ENCODE assay signal across 11 mouse cellular contexts in the genomic region with DNA sequence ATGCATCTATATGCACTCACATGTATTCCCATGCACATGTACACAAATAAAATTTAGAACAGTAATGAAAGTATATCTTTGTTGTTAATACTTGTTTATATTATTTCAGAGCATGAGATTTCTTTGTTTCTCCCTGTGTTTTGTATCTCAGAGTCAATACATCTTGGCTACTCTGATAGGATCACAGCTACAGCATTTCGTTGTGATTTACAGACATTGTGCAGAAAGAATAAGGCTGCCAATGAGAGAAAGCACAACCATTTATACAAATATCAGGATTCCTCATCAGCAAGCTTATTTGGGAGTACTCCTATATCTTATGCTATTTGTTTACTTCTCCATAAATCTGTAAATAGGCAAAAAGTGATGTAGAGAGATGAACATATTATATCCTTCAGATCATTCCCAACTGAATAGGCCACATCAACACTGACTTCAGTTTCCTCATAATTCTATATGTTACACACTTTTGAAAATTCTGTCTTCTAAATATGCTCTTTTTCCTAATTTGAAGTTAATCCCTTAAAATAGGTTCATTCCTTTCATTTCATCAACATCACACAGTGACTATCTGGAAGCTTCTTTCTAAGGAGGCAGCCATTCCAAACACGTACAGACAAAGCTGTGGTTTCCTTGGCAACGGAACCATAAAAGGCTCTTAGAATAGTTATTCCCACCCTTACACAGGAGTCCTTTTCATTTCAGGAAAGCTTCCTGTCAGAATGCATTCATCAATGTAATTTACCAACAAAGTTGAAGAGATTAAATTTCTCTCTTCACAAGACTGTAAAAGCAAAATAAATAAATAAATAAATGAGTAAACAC.
DNase-seq lines count a peak whose midpoint lies in the region; ATAC-seq and TF ChIP-seq lines count a peak whose summit lies in the region.
"Had no signal": no experiment of that assay in that cellular context is flagged by ENCODE, and none has a peak within 500 bp of the region (broad histone marks: within the 10 kb centered on the region; RNA-seq: fewer than 3 reads in every experiment).

No protein-coding gene starts in this region.

- no peaks in the 10 kb centered on the region for H3K27me3 ChIP-seq in hindbrain, embryonic 12.5 days
- H3K27me3 ChIP-seq in midbrain, postnatal 0 days (ENCODE audit: insufficient read depth, low read length) = no peaks in the 10 kb centered on the region
- H3K27me3 ChIP-seq in kidney, embryonic 16.5 days (ENCODE audit: insufficient read depth, low read length) = no peaks in the 10 kb centered on the region
- H3K27me3 ChIP-seq: limb, embryonic 15.5 days; megakaryocyte, embryonic 14.5 days had no signal

- H3K4me2 ChIP-seq in hindbrain, embryonic 12.5 days (replicated peaks) = no peak overlapping the region
- H3K4me2 ChIP-seq in midbrain, postnatal 0 days (ENCODE audit: low read depth, low read length, poor library complexity, severe bottlenecking) = no peak overlapping the region
- H3K4me2 ChIP-seq in kidney, embryonic 16.5 days (replicated peaks; ENCODE audit: low read depth, low read length) = no peak overlapping the region
- H3K4me2 ChIP-seq: limb, embryonic 15.5 days had no signal

- no peak overlapping the region for H3K9ac ChIP-seq in hindbrain, embryonic 12.5 days
- H3K9ac ChIP-seq in midbrain, postnatal 0 days (replicated peaks; ENCODE audit: low read length, poor library complexity, severe bottlenecking) = no peak overlapping the region
- H3K9ac ChIP-seq in kidney, embryonic 16.5 days (replicated peaks; ENCODE audit: low read length) = no peak overlapping the region
- H3K9ac ChIP-seq: limb, embryonic 15.5 days had no signal

- WGBS in hindbrain, embryonic 12.5 days = 39% methylated on average over 3 of the region's 3 CpGs
- WGBS in midbrain, postnatal 0 days = 18% methylated on average over 3 of the region's 3 CpGs
- 59% methylated on average over 3 of the region's 3 CpGs for WGBS in kidney, embryonic 16.5 days

- H3K4me3 ChIP-seq in hindbrain, embryonic 12.5 days = no peak overlapping the region
- no peak overlapping the region for H3K4me3 ChIP-seq in midbrain, postnatal 0 days (ENCODE audit: low read depth, low read length)
- H3K4me3 ChIP-seq in kidney, embryonic 16.5 days (ENCODE audit: low read length) = no peak overlapping the region
- H3K4me3 ChIP-seq: limb, embryonic 15.5 days; megakaryocyte, embryonic 14.5 days had no signal

- TF ChIP-seq CTCF in midbrain, postnatal 0 days (IDR thresholded peaks at IDR 0.05) = no peak

- peak; percentile 13 to 56 for DNase-seq in frontal cortex, adult 2 months (ENCODE audit: extremely low spot score in 1 of 2, low spot score in 1 of 2)
- no peak for DNase-seq in frontal cortex, postnatal 25 days (ENCODE audit: low spot score in 2 of 2)
- peak; percentile 13 for DNase-seq in embryo, embryonic 11.5 days (ENCODE audit: low read depth, low spot score)
- peak; percentile 95 for DNase-seq in midbrain, postnatal 0 days (ENCODE audit: low spot score)
- DNase-seq in kidney, postnatal 10 days = no peak
- DNase-seq in T-cell, adult 2 months (ENCODE audit: low spot score) = no peak
- DNase-seq: thymus, adult 2 months had no signal

- no peaks in the 10 kb centered on the region for H3K36me3 ChIP-seq in hindbrain, embryonic 12.5 days
- no peaks in the 10 kb centered on the region for H3K36me3 ChIP-seq in midbrain, postnatal 0 days (ENCODE audit: insufficient read depth, low read length)
- no peaks in the 10 kb centered on the region for H3K36me3 ChIP-seq in kidney, embryonic 16.5 days (ENCODE audit: insufficient read depth, low read length)
- H3K36me3 ChIP-seq: limb, embryonic 15.5 days had no signal

- no peaks in the 10 kb centered on the region; the same call in 1 of the 2 replicates for H3K4me1 ChIP-seq in hindbrain, embryonic 12.5 days
- H3K4me1 ChIP-seq in midbrain, postnatal 0 days (ENCODE audit: insufficient read depth, low read length) = no peaks in the 10 kb centered on the region
- no peaks in the 10 kb centered on the region for H3K4me1 ChIP-seq in kidney, embryonic 16.5 days (ENCODE audit: insufficient read depth, low read length)
- H3K4me1 ChIP-seq: limb, embryonic 15.5 days; megakaryocyte, embryonic 14.5 days had no signal

- no peak overlapping the region for H3K27ac ChIP-seq in hindbrain, embryonic 12.5 days
- H3K27ac ChIP-seq in midbrain, postnatal 0 days (ENCODE audit: low read depth, low read length) = peak overlapping the region; percentile 65
- no peak overlapping the region for H3K27ac ChIP-seq in kidney, embryonic 16.5 days (ENCODE audit: low read length)
- H3K27ac ChIP-seq: limb, embryonic 15.5 days had no signal

- peak; percentile 93 for ATAC-seq in hindbrain, embryonic 12.5 days (ENCODE audit: low FRiP score)
- ATAC-seq in midbrain, postnatal 0 days (ENCODE audit: low FRiP score) = peak; percentile 91
- no peak for ATAC-seq in kidney, embryonic 16.5 days (ENCODE audit: low FRiP score, low TSS enrichment)

- no peaks in the 10 kb centered on the region for H3K9me3 ChIP-seq in hindbrain, embryonic 12.5 days (replicated peaks)
- no peaks in the 10 kb centered on the region for H3K9me3 ChIP-seq in midbrain, postnatal 0 days (ENCODE audit: low read length)
- no peaks in the 10 kb centered on the region for H3K9me3 ChIP-seq in kidney, embryonic 16.5 days (ENCODE audit: low read length)
- H3K9me3 ChIP-seq: limb, embryonic 15.5 days; megakaryocyte, embryonic 14.5 days had no signal

Comparison
In these comparisons a context has a peak if more than half of its experiments do, and no peak if none do; other contexts are left out.
1. DNase-seq: peak in frontal cortex, adult 2 months (2 of 2), embryo, embryonic 11.5 days (single experiment) and midbrain, postnatal 0 days (single experiment); none in frontal cortex, postnatal 25 days (0 of 2), kidney, postnatal 10 days (single experiment) and T-cell, adult 2 months (single experiment).